Mouse (Mus musculus) brain, adult 2 months (tissue): Measurements from ENCODE around the gene Iqgap1.

Source experiments
- DNase-seq: peaks from one replicate; pipeline ENCODE4 v3.0.0; 2011; ENCODE audit warnings: low read depth, low spot score

The Iqgap1 gene

DNA sequence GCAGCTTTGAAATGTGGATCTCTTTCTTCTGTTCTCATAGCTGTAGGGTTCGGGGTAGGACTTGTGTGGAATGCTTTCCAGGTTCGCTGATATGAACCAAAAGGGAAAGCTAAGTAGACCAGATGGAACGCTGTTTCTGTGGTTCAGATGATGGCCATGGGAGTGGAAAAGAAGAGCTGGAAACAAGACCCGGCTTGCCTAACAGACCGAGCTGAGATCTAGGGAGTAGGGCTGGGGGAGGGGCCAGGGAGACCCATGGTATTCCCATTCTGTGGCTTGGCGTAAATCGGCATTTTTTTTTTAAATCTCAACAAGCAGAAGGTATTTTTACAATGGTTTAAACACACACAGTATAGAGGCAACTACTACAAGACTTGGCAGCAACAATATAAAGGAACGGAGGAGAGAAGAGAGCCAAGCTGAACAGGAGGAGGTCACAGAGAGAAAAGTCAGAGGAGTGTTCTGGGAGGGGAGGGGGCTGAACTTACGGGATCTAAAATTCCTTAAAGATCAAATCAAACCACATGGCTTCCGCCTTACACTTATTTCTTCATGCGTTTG, at the start of gene Iqgap1:
Gene Iqgap1, minus strand, starts transcription at position 132 of the 561 bp plus-strand sequence.
- no peak for DNase-seq

DNA sequence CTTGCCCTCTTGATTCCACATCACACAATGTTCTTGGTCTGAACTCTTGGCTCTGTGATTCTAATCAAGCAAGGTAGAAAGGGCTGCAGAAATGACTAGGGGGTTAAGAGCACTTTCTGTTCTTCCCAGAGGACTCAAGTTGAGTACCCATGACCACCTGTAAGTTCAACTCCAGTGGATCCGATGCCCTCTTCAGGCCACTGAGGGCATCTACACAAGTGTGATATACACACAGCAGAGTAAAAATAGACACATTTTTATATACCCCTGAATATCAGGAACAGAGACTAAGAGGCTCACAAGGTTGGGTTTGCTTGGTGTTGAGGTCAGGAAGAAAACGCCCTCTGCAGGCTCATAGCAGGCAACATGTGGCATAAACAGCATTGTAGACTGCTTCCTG, 47.9 kb upstream of the Iqgap1 start:
- no peak for DNase-seq

DNA sequence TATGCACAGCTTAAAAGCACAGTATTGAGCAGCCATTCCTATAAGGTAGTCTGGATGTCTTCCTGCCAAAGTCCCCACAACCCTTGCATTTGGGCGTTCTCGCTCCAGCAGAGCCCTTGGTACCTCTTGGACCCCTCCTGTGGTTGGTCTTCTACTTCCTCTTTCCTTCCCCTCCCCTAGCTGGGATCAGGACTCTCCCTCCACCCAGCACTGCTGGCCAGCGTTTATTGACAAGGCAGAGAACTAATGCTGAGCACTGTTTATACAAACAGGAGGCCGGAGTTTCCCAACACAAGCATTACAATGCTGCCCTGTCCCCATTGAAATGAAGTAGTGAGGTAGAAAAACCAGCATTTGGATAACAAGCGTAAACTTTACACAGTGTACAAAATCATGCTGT, 47.3 kb upstream of the Iqgap1 start:
- no peak for DNase-seq

DNA sequence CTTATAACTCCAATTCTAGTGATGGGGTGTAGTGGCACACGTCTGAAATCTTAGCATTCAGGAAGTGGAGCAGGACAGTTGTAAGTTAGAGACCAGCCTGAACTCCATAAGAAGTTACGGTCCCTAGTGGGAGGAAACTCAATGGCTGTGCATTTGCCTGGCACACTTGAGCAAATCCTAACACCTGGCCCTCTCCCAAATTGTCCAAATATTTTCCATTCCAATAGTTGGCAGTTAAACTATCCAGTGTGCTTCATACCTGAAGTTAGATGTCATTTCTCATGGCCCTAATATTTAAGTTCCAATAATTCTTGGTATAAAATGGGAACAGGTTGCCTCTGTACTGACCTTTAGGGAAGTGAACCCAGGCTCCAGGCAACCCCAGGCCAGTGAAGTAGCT, 42.9 kb upstream of the Iqgap1 start:
- DNase-seq: no peak

DNA sequence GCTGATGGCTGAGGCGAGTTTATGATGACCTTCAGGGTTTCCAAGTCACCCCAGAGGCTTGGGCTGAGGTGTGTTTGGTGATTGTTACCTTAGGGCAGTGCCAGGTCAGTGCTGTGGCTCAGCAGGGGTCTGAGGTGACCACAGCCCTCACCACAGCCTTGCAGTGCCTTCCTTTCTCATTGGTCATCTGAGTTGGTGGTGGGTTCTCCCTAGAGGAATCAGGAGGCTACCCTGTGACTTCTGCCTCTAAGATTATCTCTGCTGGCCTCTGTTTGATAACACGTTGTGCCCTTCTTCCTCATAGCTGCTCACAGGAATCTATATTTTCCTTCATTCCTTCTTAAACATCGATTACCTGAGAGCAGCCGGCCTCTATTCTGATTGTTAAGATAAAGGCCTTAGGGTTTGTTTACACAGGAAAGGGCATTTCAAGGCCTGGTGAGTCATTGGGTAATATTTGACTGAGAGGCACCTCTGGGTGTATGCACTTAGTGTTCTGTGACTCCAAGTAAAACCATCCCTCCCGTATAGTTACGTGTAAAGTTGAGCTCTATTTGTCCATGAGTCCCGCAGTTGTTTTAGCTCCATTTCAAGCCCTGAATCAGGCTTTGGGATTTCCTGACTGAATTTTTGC, 40.9 kb upstream of the Iqgap1 start:
- no peak for DNase-seq

DNA sequence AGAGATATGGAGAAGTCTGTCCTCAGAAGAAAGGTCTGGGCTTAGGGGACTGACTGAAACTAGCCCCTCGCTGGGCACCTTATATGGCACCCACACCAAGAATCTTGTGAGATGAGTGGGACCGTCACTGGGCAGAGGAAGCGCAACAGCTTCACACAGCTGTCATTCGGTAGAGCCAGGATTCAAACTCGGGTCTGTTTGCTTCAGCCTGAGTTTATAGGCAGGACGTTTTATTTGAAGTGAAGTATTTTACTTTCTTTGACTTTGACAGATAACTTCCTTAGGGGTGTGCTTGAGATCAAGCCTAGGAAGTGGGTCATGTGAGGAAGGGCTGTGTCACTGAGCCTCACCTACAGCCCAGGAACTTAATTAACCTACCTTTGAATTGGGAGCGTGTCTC, 39.7 kb upstream of the Iqgap1 start:
- no peak for DNase-seq

DNA sequence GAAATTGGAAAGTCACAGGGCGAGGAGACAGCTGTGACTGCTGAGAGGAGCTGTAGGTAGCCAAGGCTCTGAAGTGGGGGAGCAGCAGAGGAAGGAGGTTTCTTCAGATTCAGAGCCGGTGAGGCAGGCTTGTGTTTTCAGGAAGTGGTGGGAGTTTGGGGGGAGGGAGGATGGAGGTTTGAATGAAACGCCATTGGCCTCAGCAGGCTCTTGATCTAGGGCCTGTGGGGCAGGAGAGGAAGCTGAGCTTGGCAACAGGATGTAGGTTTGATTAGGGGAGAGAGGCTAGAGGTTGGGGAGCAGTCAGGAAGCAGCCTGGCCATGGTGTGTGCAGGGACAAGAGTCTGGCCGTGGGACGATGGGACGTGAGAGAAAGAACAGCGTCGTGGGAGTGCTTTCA, 39.1 kb upstream of the Iqgap1 start:
- peak; percentile 75 for DNase-seq

DNA sequence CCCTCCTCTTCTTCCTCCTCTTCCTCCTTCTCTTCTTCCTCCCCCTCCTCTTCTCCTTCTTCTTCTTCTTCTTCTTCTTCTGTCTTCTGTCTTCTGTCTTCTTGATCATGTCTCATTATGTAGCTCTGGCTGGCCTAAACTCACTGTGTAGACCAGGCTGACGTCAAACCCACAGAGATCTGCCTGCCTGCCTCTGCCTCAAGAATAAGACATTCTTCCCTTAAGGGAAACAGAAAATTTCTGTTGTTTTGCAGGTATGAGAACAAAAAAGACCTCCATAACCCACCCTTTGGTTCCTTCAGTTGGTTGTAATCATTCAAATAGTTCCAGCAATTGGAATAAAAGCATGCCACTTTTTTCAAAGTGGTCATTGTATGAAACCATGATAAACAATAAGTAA, 38.4 kb upstream of the Iqgap1 start:
- no peak for DNase-seq

DNA sequence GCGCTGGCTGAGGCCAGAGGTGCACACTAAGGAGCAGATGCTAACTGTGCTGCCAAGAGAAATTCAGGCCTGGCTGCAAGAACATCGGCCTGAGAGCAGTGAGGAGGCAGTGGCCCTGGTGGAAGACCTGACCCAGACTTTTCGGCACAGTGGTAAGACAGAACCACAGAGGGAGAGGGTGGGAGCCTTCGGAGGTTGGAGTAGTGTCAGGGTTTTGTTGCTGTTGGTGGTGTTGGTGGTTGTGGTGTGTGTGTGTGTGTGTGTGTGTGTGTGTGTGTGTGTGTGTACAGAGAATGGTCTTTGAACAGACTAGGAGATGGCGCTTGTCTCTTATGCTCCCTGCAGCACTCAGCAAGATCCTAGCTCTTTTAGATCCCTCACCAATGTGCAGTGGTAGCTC, 37.7 kb upstream of the Iqgap1 start:
- DNase-seq: peak; percentile 48

DNA sequence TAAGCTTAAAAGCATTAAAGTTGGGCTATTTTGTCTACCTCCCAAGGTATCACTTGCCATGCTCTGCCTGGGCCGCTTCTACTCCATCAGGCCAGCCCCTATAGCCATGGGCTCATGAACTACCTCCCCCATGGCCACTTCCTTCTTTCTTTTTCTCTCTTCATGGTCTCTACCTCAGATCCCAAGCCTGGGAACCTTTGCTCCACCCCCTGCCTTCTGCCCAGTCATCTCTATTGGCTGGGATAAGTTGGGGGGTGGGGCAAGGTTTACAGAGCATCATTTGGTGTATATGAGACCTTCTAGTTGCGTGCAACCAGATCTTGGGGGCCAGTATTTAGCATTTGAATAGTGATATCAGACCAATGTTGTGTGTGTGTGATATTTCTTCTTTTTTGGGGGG, 36.7 kb upstream of the Iqgap1 start:
- DNase-seq: no peak

DNA sequence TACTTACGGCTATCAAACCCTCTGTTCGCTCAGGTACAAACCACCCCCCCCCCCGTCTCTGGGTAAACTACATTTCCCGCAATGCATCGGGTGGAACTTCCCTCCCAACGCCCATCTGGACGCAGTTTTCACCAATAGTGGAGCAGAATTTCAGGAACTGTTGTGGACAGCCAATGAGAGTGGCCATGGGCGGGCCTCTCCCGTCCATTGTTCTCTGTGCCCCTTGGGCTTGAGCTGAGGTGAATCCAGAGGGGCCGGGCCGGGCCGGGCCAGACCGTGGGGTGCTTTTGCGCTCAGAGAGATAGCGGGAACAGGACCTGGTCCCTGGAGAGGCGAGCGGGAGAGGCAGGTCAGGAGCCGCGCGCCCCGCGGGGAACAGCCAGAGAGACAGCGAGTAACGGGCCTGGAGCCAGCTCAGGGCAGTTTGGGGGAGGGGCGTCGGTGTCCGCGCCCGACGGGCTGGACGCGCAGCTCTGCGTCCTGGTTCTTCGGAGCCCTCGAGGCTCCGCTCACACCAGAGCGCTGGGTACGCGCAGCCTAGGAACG, 35.0 kb upstream of the Iqgap1 start, which contains the start of gene Zscan2:
Gene Zscan2, plus strand, starts transcription at position 192 of the 546 bp plus-strand sequence.
- peak; percentile 98 for DNase-seq

DNA sequence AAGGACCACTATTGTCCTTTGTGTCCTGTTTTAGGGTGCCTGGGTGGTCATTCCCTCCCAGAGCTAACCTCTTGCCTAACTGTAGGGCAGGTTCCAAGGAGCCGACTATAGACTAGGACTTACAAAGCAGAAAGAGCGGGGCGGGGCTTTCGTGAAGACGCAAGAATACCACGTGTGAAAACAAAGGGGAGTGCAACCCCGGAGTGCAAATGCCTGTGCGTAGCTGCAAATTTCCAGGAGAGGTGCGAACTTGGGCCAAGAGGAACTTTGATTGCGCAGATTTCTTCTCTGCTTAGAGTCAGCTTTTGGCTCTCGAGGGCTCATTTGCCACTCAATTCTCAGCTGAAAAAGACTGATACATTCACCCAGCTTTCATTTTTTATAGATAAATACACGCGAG, 34.5 kb upstream of the Iqgap1 start:
- peak; percentile 77 for DNase-seq

DNA sequence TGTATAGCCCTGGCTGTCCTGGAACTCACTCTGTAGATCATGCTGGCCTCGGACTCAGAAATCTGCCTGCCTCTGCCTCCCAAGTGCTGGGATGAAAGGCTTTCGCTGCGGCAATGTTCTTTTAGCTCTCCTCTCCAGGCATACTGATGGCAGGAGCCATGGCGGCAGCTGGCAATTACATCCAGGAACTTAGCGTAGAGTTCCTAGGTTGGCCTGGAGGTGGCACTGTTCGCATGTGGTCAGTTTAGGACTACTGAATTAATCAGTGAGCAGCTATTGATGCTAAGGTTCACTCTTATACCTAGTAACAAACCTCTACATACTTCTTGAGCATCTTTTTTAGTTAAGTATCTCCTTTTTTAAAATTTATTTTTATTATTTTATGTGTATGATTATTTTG, 31.4 kb upstream of the Iqgap1 start:
- peak; percentile 89 for DNase-seq

DNA sequence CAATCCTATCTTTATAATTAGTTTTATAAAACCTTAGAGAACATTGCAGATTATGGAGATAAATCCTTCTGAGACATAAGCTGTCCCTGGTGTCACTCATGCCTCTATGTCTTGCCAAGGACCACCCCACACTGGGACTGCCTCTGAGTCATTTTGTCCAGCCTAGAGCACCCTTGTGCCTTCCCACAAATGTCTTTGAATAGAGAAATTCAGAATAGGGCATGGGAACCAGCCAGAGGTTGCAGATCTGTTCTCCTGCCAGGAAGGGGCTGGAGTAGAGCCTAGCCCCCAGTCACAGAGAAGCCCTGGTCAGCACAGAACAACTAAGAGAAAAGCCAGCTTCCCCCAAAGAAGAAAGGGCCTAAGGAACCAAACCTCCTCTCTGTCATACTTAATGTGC, 29.5 kb upstream of the Iqgap1 start:
- no peak for DNase-seq

DNA sequence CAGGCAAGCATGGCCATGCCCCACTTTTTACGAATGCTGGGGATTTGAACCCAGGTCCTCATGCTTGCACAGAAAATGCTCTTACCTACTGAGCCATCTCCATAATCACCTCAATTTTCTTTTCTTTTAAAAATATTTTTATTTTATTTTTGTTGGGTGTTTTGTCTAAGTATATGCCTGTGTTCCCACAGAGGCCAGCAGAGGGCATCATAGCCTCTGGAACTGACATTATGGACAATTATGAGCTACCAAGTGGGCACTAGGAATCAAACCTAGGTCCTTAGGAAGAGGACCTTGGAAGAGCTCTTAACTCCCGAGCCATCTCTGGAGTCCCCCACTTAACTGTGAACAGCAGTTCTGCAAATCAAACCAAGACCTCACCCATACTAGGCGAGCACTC, 27.4 kb upstream of the Iqgap1 start:
- no peak for DNase-seq

DNA sequence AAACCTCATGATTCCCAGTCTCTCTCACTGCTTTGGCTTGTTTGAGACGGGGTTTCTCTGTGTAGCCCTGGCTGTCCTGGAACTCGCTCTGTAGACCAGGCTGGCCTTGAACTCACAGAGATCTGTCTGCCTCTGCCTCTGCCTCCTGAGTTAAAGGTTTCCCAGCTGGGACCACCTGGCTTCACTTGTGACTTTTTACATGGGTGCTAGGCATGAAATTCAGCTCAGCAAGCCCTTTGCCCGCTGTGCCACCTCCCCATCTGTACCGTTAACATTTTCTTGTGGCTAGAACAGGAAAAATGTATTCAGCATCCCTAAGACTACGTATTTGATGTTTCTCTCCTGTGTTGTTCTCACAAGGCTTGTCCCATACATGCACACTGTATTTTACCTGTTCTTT, 24.7 kb upstream of the Iqgap1 start:
- no peak for DNase-seq

DNA sequence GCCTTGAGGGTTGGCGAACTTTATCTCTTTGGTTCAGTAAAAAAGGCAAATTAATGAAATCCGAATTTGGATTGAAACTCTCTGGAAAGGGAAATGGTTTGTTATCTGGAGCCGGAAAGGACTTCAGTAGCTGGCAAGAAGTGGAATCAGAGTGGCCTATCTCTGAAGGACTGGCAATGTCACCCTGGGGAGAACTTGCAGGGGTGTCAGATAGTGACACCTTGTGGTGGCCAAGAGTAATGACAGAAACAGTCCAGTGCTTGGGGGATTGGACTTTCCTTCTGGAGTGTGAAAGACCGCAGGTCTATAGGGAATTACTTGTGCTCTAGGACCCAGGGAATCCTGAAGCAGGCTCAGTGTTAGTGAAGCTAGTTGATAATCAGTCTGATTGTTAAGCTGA, 23.9 kb upstream of the Iqgap1 start:
- DNase-seq: peak; percentile 89

DNA sequence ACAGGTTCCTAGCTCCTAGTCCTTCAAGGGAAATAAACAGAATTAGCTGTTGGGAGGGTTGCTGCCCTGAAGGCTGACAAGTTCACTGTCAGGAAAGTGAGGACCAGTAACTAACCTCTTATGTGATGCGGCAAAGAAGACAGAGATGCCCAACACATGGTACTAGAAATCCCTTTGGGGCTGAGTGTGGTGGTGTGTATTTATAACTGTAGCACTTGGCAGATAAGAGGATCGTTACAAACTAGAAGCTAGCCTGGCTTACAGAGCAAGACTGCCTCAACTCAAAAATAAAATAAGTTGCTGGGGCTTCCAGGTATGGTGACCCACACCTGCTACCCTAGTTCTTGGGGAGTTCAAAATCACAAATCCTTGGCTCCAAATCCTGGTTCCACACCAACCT, 23.5 kb upstream of the Iqgap1 start:
- no peak for DNase-seq

DNA sequence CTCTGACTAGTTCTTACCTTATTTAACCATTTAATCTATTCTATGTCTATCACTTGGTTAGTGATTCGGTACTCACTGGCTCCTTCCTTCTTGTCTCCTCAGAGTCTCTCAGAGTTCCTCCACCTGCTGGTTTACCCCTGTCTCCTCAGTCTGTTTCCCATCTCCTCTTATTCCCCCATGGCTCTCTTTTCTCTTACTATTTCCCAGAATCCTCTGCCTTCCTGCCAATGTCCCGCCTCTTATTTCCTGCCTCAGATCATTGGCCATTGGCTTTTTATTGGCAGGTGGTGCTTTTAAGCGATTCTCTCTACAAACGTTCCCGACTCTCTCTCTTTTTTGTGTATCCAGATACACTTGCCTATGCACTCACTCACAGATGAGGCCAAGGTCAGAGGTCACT, 20.9 kb upstream of the Iqgap1 start:
- DNase-seq: no peak

DNA sequence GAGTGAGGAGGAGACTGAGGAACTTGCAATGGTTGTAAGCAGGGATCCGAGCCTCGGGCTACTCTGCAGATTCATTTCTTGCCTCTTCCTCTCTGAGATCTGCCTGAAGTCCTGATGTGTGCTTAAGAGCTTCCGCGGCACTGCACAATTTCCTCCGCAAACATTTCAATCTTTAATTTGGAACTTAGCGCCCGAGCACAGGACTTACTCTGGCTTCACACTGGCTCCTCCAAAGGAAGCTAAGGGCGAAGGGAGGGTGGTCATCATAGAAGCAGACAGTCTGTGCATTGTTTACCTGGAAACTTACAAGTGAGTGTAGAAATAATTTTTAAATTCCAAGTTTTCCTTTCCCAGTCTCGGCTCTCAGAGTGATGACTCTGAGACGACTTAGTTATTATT, 20.5 kb upstream of the Iqgap1 start:
- DNase-seq: no peak

DNA sequence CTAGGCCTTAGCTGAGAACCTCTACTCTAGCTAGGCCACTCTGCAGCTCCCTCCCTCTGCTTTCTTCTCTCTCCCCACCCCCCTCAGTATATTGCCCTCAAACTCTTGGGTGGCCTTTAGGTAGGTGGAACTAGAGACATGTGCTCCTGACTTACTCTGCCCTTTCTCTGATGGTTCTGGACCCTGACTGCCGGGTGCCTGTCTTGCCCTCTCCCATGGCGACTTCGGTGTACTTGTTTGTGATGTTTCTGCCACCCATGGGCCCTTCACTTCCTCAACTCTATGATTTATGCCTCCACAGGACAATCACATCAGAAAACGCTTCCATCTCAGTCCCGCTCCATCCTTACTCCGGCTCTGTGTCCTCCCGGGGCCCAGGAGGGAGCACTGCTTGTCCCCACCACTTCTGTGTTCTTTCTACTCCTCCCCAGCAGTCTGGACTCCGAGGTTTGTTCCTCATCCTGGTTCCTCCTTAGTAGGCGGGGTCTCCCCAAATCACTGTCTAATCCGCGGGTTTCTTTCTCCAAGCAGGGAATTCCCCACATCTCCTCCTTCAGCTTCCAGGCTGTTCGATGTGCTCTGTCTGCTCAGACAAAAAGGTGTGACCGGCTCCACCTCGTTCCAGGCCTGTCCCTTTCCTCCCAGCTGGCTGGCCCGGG, 20.0 kb upstream of the Iqgap1 start:
- DNase-seq: no peak

DNA sequence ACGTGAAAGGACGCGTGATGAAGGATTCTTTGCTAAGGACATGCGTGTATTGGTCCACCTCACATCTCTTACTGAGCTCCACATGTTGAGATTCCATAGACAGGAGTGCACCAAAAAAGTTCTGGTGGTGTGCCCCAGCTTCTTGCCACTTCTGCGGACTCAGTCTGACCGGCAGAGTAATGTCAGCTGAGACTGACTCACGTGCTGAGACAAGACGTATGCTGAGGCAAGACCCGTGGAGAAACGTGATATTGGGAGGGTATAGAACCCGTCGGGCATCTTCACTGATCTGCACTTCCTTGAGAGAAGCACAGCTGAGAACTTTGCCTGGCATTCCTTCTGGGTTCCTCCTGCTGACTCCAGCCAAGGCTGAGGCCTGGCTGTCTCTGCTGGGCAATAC, 18.9 kb upstream of the Iqgap1 start:
- DNase-seq: no peak
